Mouse (Mus musculus) G1E (cell line): ENCODE results near the gene Gigyf1.

Experiments used
- CTCF ChIP-seq: IDR thresholded peaks from 2 replicates; pipeline ENCODE4 v1.5.1; 2012; ENCODE audit warnings: low read depth, low read length, inconsistent platforms, mixed read lengths
- GATA2 ChIP-seq: IDR thresholded peaks from 2 replicates; pipeline ENCODE4 v1.6.1; 2012; ENCODE audit warnings: low read depth, low read length, inconsistent platforms, borderline replicate concordance

DNA sequence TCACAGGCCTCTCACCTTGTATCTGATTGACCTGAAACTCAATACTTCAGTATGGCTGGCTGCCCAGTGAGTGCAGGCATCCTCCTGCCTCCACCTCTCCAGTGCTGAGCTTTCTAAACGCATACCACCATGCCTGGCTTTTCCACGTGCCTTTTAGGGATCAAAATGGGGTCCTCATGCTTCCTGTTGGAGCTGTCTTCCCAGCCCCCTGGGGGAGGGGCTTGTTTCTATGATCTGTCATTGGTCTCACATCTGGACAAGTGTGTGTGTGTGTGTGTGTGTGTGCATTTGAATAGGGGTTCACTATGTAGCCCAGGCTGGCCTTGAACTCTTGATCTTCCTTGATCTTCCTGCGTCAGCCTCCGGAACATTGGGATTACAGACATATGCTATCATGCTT, 19.1 kb downstream of the Gigyf1 start:
- TF ChIP-seq GATA2 (no peak), CTCF (no peak)
